Mouse (Mus musculus) hindbrain, postnatal 0 days (tissue): Measurements from ENCODE around the gene BC005624. TPM values are rescaled to one million over a fixed set of nuclear protein-coding genes. Genes with fewer than 3 reads are reported as not detected.

Experiments
- ATAC-seq: fragments of 200-750 bp; cut with Nextera tagmentation; 2 replicates; pipeline ENCODE4 v1.8.0; 2017; ENCODE audit warnings: mild to moderate bottlenecking, moderate TSS enrichment, moderate library complexity
- DNase-seq: peaks from one replicate; pipeline ENCODE4 v3.0.0-alpha.2; 2015; ENCODE audit warnings: low spot score
- H3K27ac ChIP-seq: fragments of 300-500 bp; sonication (generic); 2 replicates; pipeline ENCODE4 v1.5.1; 2014; ENCODE audit warnings: mild to moderate bottlenecking
- H3K27me3 ChIP-seq: fragments of 300-500 bp; sonication (generic); 2 replicates; pipeline ENCODE4 v1.6.1; 2014; ENCODE audit warnings: low read length, mixed read lengths; ENCODE audit not compliant: insufficient read depth
- H3K36me3 ChIP-seq: fragments of 300-500 bp; sonication (generic); 2 replicates; pipeline ENCODE4 v1.6.1; 2014; ENCODE audit warnings: low read length, mixed read lengths; ENCODE audit not compliant: insufficient read depth
- H3K4me1 ChIP-seq: fragments of 300-500 bp; sonication (generic); 2 replicates; pipeline ENCODE4 v1.6.1; 2014; ENCODE audit warnings: antibody characterized with exemption, low read length, mixed read lengths; ENCODE audit not compliant: insufficient read depth
- H3K4me2 ChIP-seq: fragments of 300-500 bp; sonication (generic); 2 replicates; pipeline ENCODE4 v1.6.1; 2014; ENCODE audit warnings: low read depth, mild to moderate bottlenecking, low read length, moderate library complexity, mixed read lengths
- H3K4me3 ChIP-seq: fragments of 300-500 bp; sonication (generic); 2 replicates; pipeline ENCODE4 v1.5.1; 2014; ENCODE audit warnings: low read length
- H3K9ac ChIP-seq: fragments of 300-500 bp; sonication (generic); replicated peaks from 2 replicates; pipeline ENCODE4 v1.6.1; 2014; ENCODE audit warnings: mild to moderate bottlenecking, low read length, moderate library complexity, mixed read lengths
- H3K9me3 ChIP-seq: fragments of 300-500 bp; sonication (generic); 2 replicates; pipeline ENCODE4 v1.6.1; 2016; ENCODE audit warnings: low read length, mixed read lengths
- CTCF ChIP-seq: IDR thresholded peaks from 2 replicates; pipeline ENCODE4 v1.5.1; 2016; ENCODE audit warnings: antibody characterized with exemption, control low read depth, low read depth
- WGBS: fragments of 180-500 bp; shearing (Covaris S2); extraction: QIAGEN DNeasy Blood & Tissue Kit; methylation state at CpG from one replicate; pipeline ENCODE4 v1.1.7; 2014; 5-methylcytosine and 5-hydroxymethylcytosine counted together
- polyA plus RNA-seq: library from polyadenylated mRNA; unstranded; fragments of >200 nt; fragmentation: Nextera tagmentation; extraction: Ambion mirVana; gene quantifications from 2 replicates; pipeline ENCODE4 v1.2.1, GENCODE M21; 2015
- total RNA-seq: library from RNA; depleted of rRNA; stranded (reverse); fragments of >200 nt; gene quantifications from 2 replicates; pipeline ENCODE4 v1.2.3, GENCODE M21; 2014

BC005624 gene
- total and polyA plus RNA-seq, 2 experiments from 2014 or later: 22.2 to 84.8 TPM

DNA sequence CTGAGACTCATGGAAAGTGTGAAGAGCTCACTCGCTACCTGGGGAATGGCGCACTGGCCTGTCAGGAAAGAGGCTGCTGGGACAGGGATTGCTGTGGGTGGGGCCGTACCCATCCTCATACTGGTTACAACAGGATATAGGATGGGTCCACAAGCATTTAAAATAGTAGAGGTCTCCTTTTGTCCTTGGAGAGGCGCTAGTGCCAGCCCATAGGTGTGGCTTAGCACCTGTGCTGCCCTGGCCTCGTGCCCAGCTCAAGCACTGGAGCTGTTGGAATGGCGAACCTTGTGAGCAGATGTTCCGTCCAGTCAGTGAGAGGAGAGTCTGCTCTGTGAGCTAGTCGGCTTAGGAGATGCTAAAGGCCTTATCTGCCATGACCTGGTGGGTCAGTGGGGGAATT, 37.0 kb upstream of the BC005624 start:
- Histone ChIP-seq H3K36me3 (peaks cover 40% of the 10 kb centered on the region), H3K9me3 (no peaks in the 10 kb centered on the region), H3K4me2 (no peak overlapping the region), H3K4me1 (no peaks in the 10 kb centered on the region), H3K9ac (no peak overlapping the region), H3K27me3 (no peaks in the 10 kb centered on the region), H3K4me3 (no peak overlapping the region), H3K27ac (no peak overlapping the region)
- ATAC-seq (0 out of 2 replicates have a peak, but pooled peaks have one; percentile 27), DNase-seq (no peak)
- 86% methylated on average over 8 of the region's 8 CpGs for WGBS
- TF ChIP-seq CTCF: no peak

DNA sequence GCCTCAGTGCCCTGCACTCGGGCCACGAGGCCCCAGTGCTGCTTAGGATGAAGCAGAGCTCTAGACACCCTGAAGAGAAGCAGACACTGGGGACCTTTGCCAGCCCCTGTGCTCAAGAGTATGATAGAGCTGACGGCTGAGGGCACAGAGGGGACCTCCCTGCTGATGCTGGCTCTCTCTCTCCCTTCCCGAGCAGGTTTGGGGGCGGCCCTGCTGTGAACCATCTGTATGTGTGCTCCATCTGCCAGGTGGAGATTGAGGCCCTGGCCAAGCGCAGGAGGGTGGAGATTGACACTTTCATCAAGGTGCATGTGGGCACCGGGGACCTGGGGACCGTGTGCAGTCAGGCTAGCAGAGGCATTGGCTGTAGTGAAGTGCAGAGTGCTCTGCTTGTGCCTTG, 36.5 kb upstream of the BC005624 start:
- no peak for ATAC-seq
- Histone ChIP-seq H3K4me1 (no peaks in the 10 kb centered on the region), H3K36me3 (peaks cover 40% of the 10 kb centered on the region), H3K27ac (no peak overlapping the region), H3K9ac (no peak overlapping the region), H3K4me2 (no peak overlapping the region), H3K27me3 (no peaks in the 10 kb centered on the region), H3K4me3 (no peak overlapping the region), H3K9me3 (no peaks in the 10 kb centered on the region)
- 78% methylated on average over 8 of the region's 8 CpGs for WGBS
- TF ChIP-seq CTCF: no peak
- no peak for DNase-seq

DNA sequence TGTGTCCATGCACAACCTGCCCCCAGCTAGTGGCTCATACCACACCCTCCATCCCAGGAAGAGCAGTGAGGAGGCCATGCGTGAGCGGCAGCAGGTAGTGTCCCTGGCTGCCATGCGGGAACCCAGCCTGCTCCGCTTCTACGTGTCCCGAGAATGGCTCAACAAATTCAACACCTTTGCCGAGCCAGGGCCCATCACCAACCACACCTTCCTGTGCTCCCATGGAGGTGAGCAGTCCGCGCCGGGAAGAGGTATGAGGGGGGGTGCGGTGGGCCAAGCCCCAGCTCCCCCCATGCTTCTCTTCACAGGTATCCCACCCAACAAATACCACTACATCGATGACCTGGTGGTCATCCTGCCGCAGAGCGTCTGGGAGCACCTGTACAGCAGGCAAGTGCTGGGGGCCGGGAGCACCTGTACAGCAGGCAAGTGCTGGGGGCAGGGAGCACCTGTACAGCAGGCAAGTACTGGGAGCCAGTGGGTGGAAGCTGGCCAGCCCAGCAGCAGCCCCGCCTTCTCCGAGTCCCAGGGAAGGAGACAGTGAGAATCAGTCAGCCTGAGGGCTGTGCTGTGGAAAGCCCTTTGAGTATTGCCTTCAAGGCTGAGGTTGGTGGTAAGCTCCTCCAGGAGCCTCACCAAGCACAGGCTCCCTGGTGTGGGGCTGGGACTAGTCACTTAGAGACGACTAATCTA, 35.8 kb upstream of the BC005624 start:
- no peaks in the 10 kb centered on the region for H3K4me1 ChIP-seq
- H3K27me3 ChIP-seq: no peaks in the 10 kb centered on the region
- H3K4me2 ChIP-seq: no peak overlapping the region
- peaks cover 44% of the 10 kb centered on the region for H3K36me3 ChIP-seq
- no peaks in the 10 kb centered on the region for H3K9me3 ChIP-seq
- 93% methylated on average over 18 of the region's 18 CpGs for WGBS
- H3K27ac ChIP-seq: no peak overlapping the region
- DNase-seq (no peak), ATAC-seq (no peak)
- no peak overlapping the region for H3K9ac ChIP-seq
- no peak for TF ChIP-seq CTCF
- H3K4me3 ChIP-seq: no peak overlapping the region

DNA sequence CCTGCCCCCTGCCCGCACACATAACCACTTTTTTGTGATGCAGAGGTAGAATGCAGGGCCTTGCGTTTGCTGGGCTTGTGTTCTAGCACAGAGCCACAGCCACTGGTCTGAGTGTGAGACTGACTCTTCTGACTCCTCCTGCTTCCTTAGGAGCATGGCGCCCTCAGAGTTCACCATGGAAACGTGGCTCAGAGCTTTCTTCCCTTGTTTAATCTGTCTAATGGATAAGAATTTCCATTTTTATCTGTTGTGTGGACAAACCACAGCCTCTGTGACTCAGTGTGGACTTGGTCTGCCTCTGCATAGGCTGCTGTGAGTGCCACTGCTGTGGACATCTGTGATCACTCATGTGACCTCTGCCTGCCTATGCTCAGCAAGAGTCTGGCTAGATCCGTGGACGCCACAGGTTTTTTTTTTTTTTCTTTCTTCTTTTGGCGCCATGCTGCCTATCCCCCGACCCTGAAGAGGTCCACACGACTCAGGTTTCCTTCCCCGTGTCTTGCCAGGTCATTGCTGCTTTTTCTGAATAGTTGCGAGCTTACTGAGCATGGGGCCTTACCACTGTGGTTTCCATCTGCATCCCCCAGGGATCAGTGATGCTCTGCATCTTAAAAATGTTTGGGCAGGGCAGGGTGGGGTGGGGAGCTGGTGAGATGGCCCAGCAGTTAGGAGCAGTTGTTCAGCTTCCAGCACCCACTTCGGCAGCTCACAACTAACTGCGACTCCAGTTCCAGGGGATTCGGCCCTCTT, 31.5 kb upstream of the BC005624 start:
- DNase-seq (no peak), ATAC-seq (no peak)
- H3K4me3 ChIP-seq: no peak overlapping the region
- H3K9ac ChIP-seq: no peak overlapping the region
- no peak for TF ChIP-seq CTCF
- no peaks in the 10 kb centered on the region for H3K4me1 ChIP-seq
- WGBS: 77% methylated on average over 14 of the region's 14 CpGs
- no peak overlapping the region for H3K4me2 ChIP-seq
- H3K27me3 ChIP-seq: no peaks in the 10 kb centered on the region
- H3K36me3 ChIP-seq: peaks cover 45% of the 10 kb centered on the region
- no peak overlapping the region for H3K27ac ChIP-seq
- H3K9me3 ChIP-seq: no peaks in the 10 kb centered on the region

DNA sequence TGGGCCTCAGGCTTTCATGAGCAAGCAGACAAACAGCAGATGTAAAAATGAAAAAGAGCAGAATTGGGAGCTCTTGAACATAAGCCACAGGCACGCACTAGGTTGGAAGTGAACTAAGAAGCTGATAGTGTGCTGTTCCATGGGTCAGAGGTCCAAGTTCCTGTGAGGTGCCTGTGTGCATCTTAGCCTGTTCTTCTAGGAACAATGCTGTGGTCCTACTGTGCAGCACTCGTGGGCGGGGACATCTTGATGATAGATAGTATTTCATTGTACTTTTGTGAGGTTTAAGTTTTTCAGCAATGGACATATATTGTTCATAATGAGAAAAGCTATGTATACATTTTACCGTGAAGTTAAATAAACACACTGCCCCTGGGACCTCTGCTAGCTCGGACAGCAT, 25.2 kb upstream of the BC005624 start:
- no peak for TF ChIP-seq CTCF
- no peak overlapping the region for H3K4me2 ChIP-seq
- no peak overlapping the region for H3K27ac ChIP-seq
- DNase-seq (no peak), ATAC-seq (no peak)
- WGBS: 86% methylated on average over 5 of the region's 5 CpGs
- peaks cover 66% of the 10 kb centered on the region for H3K36me3 ChIP-seq
- H3K4me1 ChIP-seq: no peaks in the 10 kb centered on the region
- H3K9ac ChIP-seq: no peak overlapping the region
- H3K27me3 ChIP-seq: no peaks in the 10 kb centered on the region
- no peak overlapping the region for H3K4me3 ChIP-seq
- no peaks in the 10 kb centered on the region for H3K9me3 ChIP-seq

DNA sequence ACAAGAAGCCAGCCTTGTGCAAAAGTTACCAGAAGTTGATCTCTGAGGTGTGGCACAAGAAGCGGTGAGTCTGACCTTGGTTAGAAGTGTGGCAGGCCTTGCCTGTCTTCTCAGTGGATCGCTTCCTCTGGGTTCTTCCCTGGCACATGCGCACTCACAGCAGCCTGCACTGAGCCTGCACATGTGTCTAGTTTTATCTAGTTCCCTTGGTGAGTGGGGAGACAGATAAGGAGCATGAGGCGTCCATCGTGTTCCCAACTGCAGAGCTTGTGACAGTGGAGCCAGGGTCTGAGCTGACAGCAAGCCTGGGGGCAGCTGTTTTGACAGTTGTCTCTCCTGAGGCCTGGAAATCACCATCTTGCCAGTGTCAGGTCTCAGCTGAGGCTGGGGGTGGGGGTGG, 24.4 kb upstream of the BC005624 start:
- WGBS: 82% methylated on average over 5 of the region's 5 CpGs
- no peaks in the 10 kb centered on the region for H3K4me1 ChIP-seq
- DNase-seq (no peak), ATAC-seq (no peak)
- H3K9me3 ChIP-seq: no peaks in the 10 kb centered on the region
- TF ChIP-seq CTCF: no peak
- no peak overlapping the region for H3K4me3 ChIP-seq
- H3K27me3 ChIP-seq: no peaks in the 10 kb centered on the region
- H3K9ac ChIP-seq: no peak overlapping the region
- no peak overlapping the region for H3K27ac ChIP-seq
- no peak overlapping the region for H3K4me2 ChIP-seq
- peaks cover 64% of the 10 kb centered on the region for H3K36me3 ChIP-seq

DNA sequence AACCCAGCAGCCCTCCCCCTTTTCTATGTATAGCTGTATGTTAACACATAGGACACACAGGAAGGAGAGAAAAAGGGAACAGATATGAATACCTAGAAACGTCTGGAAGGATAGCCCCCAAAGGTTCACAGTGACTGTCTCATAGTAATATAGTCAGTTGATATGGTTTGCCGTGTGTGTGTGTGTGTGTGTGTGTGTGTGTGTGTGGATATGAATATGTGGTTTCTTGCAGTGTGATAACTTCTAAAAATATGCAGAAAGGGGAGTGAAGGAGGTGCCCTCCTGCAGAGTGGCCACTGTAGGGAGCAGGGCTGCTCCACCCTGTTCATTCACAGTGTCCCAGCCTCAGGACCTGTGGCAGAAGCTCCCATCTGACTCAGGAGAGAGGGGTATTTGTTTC, 23.5 kb upstream of the BC005624 start:
- H3K27me3 ChIP-seq: no peaks in the 10 kb centered on the region
- no peak overlapping the region for H3K4me3 ChIP-seq
- H3K36me3 ChIP-seq: peaks cover 60% of the 10 kb centered on the region
- no peak overlapping the region for H3K9ac ChIP-seq
- ATAC-seq (no peak), DNase-seq (no peak)
- 87% methylated on average over 2 of the region's 2 CpGs for WGBS
- TF ChIP-seq CTCF: no peak
- H3K27ac ChIP-seq: no peak overlapping the region
- no peaks in the 10 kb centered on the region for H3K9me3 ChIP-seq
- no peak overlapping the region for H3K4me2 ChIP-seq
- no peaks in the 10 kb centered on the region for H3K4me1 ChIP-seq
